Mouse (Mus musculus) lung, adult 2 months (tissue): ENCODE results near the gene Runx3.

Experiments used
- CTCF ChIP-seq: fragments of 200-500 bp; IDR thresholded peaks from 2 replicates; pipeline ENCODE4 v1.5.1; 2011; ENCODE audit warnings: mild to moderate bottlenecking, low read length, control low read depth; ENCODE audit not compliant: insufficient read depth
- POLR2A ChIP-seq: fragments of 200-500 bp; IDR thresholded peaks from 2 replicates; pipeline ENCODE4 v1.6.1; 2011; ENCODE audit warnings: low read depth, mild to moderate bottlenecking, control low read depth, low read length, borderline replicate concordance; ENCODE audit errors: extremely low read depth

DNA sequence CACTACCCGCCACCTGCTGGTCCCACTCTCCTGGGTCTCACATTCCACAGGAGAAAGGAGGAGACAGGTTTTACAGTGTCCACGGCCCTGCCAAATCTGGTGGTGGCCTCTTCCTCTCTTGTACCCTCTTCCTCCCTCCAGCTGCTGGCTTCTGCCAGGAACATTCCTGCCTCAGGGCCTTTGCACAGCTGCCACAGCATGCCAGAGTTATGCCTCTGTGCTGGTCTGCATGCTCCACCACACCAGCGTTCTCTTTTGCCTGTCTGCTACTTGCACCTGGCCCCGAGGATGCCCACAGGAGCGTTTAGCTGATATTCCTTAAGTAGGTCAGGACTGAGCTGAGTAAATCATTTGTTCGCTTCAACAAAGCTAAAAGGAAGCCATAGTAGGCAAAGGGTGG is 45.3 kb downstream of the Runx3 start:
- no peak for TF ChIP-seq CTCF
- TF ChIP-seq POLR2A, result no peak
